Mouse (Mus musculus): ENCODE measurements around the gene 2810408A11Rik. TPM values are rescaled to one million over a fixed set of nuclear protein-coding genes. Genes with fewer than 3 reads are reported as not detected.

Gene 2810408A11Rik
- polyA plus RNA-seq, 1 experiment from 2014 or later: 16.1 TPM

DNA sequence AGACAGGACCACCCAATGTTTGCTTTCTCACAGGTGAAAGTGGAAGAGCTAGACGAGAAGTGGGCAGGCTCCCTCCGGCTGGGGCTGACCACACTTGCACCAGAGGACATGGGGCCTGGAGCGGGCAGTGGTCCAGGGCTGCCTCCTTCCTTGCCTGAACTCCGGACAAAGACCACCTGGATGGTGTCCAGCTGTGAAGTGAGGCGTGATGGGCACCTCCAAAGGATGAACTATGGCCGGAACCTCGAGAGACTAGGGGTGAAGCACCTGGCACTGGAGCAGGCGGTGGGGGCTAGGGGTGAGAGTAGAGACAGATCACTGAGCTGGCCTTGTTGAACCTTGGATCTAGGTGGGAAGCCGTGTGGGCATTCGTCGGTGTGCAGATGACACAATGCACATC, 7.9 kb upstream of the 2810408A11Rik start:
- H3K9me3 ChIP-seq: no peaks in the 10 kb centered on the region
- no peak overlapping the region for H3K27ac ChIP-seq
- H3K27me3 ChIP-seq: no peaks in the 10 kb centered on the region
- H3K36me3 ChIP-seq: peaks cover 97% of the 10 kb centered on the region
- no peak overlapping the region for H3K9ac ChIP-seq (replicated peaks)
- 96% methylated on average over 11 of the region's 11 CpGs for WGBS
- peaks cover 10% of the 10 kb centered on the region for H3K4me1 ChIP-seq (replicated peaks)
- H3K4me2 ChIP-seq (replicated peaks): no peak overlapping the region
- ATAC-seq: no peak
- no peak overlapping the region for H3K4me3 ChIP-seq (replicated peaks)

DNA sequence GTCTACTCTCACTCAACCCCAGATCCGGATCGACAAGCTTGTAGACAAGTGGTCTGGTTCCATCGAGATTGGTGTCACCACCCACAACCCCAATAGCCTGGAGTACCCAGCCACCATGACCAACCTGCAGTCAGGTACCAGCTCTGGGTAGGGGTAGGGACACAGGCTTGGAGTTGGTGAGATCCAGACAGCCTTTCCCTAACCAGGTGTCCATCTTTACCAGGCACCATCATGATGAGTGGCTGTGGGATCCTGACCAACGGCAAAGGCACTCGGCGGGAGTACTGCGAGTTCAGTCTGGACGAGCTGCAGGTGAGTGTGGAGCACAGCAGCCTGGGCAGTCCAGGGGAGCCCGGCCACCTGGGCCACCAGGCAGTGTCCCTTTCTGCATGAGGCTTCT, 3.5 kb upstream of the 2810408A11Rik start:
- H3K36me3 ChIP-seq: peaks cover 62% of the 10 kb centered on the region
- H3K9ac ChIP-seq (replicated peaks): no peak overlapping the region
- peaks cover 24% of the 10 kb centered on the region for H3K4me1 ChIP-seq (replicated peaks)
- H3K27ac ChIP-seq: no peak overlapping the region
- whole genome bisulfite sequencing: 96% methylated on average over 9 of the region's 9 CpGs
- H3K4me2 ChIP-seq (replicated peaks): no peak overlapping the region
- no peaks in the 10 kb centered on the region for H3K27me3 ChIP-seq
- no peak for ATAC-seq
- H3K9me3 ChIP-seq: no peaks in the 10 kb centered on the region
- H3K4me3 ChIP-seq (replicated peaks): no peak overlapping the region

DNA sequence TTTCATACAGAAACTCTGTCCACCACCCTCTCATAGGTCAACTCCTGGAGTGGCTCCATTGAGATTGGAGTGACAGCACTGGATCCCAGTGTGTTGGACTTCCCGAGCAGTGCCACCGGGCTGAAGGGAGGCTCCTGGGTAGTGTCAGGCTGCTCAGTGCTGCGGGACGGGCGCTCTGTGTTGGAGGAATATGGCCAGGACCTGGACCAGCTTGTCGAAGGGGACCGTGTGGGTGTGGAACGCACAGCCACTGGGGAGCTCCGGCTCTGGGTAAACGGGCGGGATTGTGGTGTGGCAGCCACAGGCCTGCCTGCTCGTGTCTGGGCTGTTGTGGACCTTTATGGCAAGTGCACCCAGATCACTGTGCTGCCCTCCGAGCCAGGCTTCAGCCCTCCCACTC, 2.2 kb upstream of the 2810408A11Rik start:
- no peak overlapping the region; the same call in 1 of the 2 replicates for H3K27ac ChIP-seq
- H3K36me3 ChIP-seq: peaks cover 49% of the 10 kb centered on the region
- H3K4me1 ChIP-seq (replicated peaks): peaks cover 37% of the 10 kb centered on the region
- H3K9ac ChIP-seq (replicated peaks): peak overlapping the region; percentile 97; the same call in 1 of the 2 replicates
- no peaks in the 10 kb centered on the region for H3K27me3 ChIP-seq
- peak overlapping the region; percentile 91 for H3K4me3 ChIP-seq (replicated peaks)
- peak overlapping the region; percentile 95 for H3K4me2 ChIP-seq (replicated peaks)
- 88% methylated on average over 13 of the region's 13 CpGs for WGBS
- no peak for ATAC-seq
- no peaks in the 10 kb centered on the region for H3K9me3 ChIP-seq

DNA sequence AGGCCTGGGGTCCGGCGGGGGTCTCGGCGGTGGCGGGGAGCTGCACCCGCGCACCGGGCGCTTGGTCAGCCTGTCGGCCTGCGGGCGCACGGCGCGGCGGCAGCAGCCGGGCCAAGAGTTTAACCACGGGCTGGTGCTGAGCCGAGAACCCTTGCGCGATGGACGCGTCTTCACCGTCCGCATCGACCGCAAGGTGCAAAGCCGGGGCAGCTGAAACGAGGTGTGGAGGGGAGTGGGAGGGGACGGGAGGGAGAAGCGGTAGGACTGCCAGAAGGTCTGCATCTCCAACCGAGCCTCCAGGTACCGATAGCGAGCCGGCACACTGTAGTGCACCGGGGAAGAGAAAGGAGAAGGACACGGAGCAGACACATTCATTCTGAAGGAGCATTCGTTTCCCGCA, 1.2 kb upstream of the 2810408A11Rik start:
- Histone ChIP-seq H3K4me3 (replicated peaks) (peak overlapping the region; percentile 91), H3K4me2 (replicated peaks) (peak overlapping the region; percentile 95), H3K9ac (replicated peaks) (peak overlapping the region; percentile 97), H3K36me3 (peaks cover 39% of the 10 kb centered on the region), H3K4me1 (replicated peaks) (peaks cover 38% of the 10 kb centered on the region), H3K27ac (peak overlapping the region; percentile 98), H3K27me3 (no peaks in the 10 kb centered on the region), H3K9me3 (no peaks in the 10 kb centered on the region)
- under 1% methylated on average over 39 of the region's 39 CpGs for WGBS
- no peak; the same call in 1 of the 2 replicates for ATAC-seq

DNA sequence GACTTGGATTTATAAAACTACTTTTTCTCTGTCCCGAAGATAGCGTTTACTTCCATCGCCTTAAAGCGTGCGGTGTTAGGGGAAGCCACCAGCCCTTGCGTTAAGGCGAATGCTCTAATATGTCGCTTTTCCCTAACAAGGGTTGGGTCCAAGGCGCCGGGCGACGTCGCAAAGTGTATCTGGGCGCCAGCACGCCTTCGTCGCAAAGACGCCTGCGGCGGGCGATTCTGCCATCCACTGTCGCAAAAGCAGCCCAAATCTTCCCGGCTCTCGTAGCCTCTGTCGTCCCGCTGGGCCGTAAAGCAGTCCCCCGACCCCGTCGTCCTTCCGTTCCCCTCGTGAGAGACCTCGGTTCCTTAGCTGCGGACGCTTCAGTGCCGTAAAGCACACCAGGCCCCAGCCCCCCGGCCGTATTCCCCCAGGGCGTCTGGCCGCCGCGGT, 639 bp upstream of the 2810408A11Rik start:
- Histone ChIP-seq H3K27me3 (no peaks in the 10 kb centered on the region), H3K4me2 (replicated peaks) (peak overlapping the region; percentile 95), H3K27ac (peak overlapping the region; percentile 98), H3K9ac (replicated peaks) (peak overlapping the region; percentile 97), H3K9me3 (no peaks in the 10 kb centered on the region), H3K36me3 (peaks cover 33% of the 10 kb centered on the region), H3K4me3 (replicated peaks) (peak overlapping the region; percentile 91), H3K4me1 (replicated peaks) (peaks cover 38% of the 10 kb centered on the region)
- WGBS: under 1% methylated on average over 42 of the region's 42 CpGs
- peak; percentile 75 for ATAC-seq

DNA sequence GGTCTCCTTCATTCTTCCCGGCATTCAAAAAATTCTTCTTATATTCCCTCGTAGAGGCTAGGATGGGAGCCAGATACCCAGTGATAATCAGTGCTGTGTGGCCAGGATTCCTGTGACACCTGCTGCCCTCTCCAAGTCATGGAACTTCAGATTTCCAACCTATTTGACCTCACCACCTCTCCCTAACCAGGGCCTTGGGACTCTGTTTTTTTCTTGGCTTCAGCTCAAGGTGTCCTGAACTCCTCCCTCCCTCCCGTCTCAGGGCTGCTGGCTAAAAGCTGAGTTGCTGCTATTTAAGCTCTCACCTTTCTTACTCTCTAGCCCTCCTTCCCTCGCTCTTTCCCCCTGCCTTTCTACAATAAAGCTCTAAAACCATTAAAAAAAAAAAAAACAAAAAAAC, 917 bp downstream of the 2810408A11Rik start:
- Histone ChIP-seq H3K9ac (replicated peaks) (peak overlapping the region; percentile 97), H3K4me2 (replicated peaks) (peak overlapping the region; percentile 95), H3K36me3 (peaks cover 18% of the 10 kb centered on the region), H3K27ac (0 out of 2 replicates have a peak overlapping the region, but pooled peaks have one; percentile 98), H3K4me1 (replicated peaks) (peaks cover 38% of the 10 kb centered on the region), H3K9me3 (no peaks in the 10 kb centered on the region), H3K27me3 (no peaks in the 10 kb centered on the region), H3K4me3 (replicated peaks) (peak overlapping the region; percentile 91)
- ATAC-seq: no peak
- 24% methylated on average over 4 of the region's 4 CpGs for WGBS

DNA sequence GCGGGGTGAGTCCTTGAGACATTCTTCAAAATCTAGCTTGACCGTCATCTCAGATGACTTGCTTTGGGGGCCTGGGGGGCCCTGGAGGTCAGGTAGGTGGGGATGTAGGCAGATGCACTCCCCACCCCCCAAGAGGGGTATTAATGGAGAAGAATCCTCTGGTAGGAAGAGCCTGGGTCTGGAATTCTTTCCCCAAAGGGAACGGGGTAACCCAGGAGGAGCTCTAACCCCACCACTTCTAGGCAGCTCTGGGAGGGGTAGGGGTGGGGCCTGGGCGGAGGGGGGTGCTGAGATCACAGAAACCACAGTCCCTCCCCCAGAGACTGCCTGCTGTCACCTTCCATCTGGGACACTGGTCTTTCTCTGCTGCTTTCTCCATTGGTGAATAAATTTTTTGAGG, 5.5 kb downstream of the 2810408A11Rik start, which contains the start of gene Acap1:
Acap1 (minus strand) TSS at position 249 of the 400 bp plus-strand sequence.
- no peak for ATAC-seq
- Histone ChIP-seq H3K27ac (no peak within 1 kb of the TSS), H3K27me3 (no peaks in the 10 kb centered on the region), H3K9me3 (no peaks in the 10 kb centered on the region), H3K9ac (replicated peaks) (no peak within 1 kb of the TSS), H3K36me3 (no peaks in the 10 kb centered on the region), H3K4me3 (replicated peaks) (no peak within 1 kb of the TSS), H3K4me2 (replicated peaks) (no peak within 1 kb of the TSS), H3K4me1 (replicated peaks) (peaks cover 21% of the 10 kb centered on the region)
- 76% methylated on average over 4 of the region's 4 CpGs for WGBS

DNA sequence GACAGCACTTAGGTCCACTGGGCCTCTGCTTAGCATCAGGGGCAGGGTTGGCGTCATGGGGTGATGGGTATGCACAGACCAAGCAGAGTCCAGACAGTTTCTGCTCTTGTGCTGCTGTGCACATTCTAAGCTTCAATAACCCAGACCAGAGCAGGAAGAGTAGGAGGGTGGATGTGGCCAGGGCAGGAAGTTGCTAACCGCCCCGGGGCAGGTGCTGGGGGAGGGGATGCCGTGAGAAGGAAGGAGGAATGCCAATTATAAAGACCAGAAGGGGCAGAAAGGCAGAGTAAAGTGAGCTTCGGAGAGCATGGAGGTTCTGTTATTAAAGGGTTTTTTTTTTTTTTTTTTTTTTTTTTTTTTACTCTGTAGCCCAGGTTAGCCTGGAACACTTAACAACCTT, 6.1 kb downstream of the 2810408A11Rik start:
- ATAC-seq: no peak

DNA sequence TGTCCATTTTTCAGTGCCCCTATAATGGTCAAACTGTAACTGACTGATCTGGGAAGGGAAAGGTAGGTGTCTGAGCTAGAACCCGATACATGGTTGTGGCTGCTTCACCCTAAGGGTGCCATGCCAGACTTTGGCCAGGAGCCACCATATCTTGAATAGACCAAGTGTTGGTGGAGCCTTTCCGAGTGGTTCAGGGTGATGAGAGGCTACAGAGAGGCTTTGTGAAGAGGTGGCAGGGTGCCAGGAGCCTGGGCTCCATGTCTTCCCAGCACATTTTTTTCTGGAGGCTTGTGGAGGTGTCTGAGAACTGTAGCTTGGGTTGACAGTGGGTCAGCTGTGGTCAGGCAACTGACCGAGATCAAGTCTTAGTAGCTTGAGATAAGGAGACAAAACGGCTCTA, 9.3 kb downstream of the 2810408A11Rik start:
- H3K27me3 ChIP-seq: no peaks in the 10 kb centered on the region
- H3K4me3 ChIP-seq (replicated peaks): no peak overlapping the region
- H3K9me3 ChIP-seq: no peaks in the 10 kb centered on the region
- no peak for ATAC-seq
- H3K36me3 ChIP-seq: no peaks in the 10 kb centered on the region
- no peak overlapping the region for H3K4me2 ChIP-seq (replicated peaks)
- WGBS: 81% methylated on average over 4 of the region's 4 CpGs
- H3K4me1 ChIP-seq (replicated peaks): no peaks in the 10 kb centered on the region
- H3K9ac ChIP-seq (replicated peaks): no peak overlapping the region
- no peak overlapping the region for H3K27ac ChIP-seq

More for the DNA sequence above, 6.1 kb downstream of the 2810408A11Rik start:
- no peak overlapping the region for H3K4me3 ChIP-seq (replicated peaks)
- H3K36me3 ChIP-seq: no peaks in the 10 kb centered on the region
- no peaks in the 10 kb centered on the region for H3K9me3 ChIP-seq
- 85% methylated on average over 5 of the region's 5 CpGs for WGBS
- H3K9ac ChIP-seq (replicated peaks): no peak overlapping the region
- H3K4me1 ChIP-seq (replicated peaks): peaks cover 18% of the 10 kb centered on the region
- H3K4me2 ChIP-seq (replicated peaks): no peak overlapping the region
- no peak overlapping the region for H3K27ac ChIP-seq
- no peaks in the 10 kb centered on the region for H3K27me3 ChIP-seq

DNA sequence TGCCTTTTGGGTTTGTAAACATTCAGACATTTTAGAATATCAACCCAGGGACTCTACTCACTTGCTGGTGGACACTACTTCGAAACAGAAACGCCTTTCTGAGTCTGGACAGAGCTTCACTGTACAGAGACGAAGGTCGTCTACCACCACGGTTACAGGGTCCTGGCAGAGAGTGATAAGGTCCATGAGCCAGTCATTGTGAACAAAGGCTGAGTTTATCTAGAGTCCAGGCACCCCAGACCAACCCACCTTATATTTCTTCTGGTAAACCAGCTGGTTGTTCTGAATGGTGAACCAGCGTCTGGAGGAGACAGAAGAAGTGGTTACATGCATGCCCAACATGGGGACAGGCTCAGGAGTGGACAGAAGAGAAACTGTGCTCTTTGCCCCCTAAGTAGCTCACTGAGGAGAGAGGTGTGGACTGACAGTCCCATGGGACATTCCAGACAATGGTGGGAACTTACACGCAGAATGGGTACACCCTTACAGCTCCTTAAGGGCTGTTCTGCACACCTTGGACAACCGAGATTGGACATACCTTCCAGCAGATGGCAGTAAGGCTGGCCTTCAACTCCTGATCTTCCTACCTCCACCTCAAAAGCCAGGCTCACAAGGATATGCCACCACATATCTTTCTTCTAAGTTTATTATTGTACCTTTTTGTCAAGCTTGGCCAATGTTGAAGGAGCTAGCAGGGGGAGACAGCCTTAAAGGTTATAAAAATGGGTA, 13.7 kb downstream of the 2810408A11Rik start:
- no peak overlapping the region for H3K4me3 ChIP-seq (replicated peaks)
- no peaks in the 10 kb centered on the region for H3K9me3 ChIP-seq
- H3K4me1 ChIP-seq (replicated peaks): no peaks in the 10 kb centered on the region
- H3K36me3 ChIP-seq: no peaks in the 10 kb centered on the region
- no peak overlapping the region for H3K27ac ChIP-seq
- ATAC-seq: no peak
- no peak overlapping the region for H3K9ac ChIP-seq (replicated peaks)
- 77% methylated on average over 8 of the region's 8 CpGs for WGBS
- H3K27me3 ChIP-seq: peaks cover 7% of the 10 kb centered on the region; the same call in 1 of the 2 replicates
- H3K4me2 ChIP-seq (replicated peaks): no peak overlapping the region

DNA sequence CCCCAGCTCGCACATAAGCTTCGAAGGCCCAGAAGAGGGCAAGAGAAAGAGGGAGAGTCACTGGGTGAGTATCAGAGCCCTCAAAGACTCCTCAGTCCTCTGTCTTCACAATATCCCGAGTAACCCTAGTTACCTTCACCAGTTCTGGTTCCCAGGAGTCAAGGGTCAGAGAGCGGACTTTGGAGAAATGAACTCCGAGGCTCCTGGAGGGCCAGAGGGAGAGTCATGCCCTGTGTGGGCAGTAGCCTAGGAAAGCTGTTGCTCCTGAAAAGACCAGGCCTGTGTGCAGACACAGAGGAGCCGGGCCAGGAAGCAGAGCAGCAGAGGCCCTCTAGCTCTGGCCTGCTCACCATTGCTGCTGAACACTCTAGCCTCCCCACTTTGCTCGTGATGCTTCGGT, 16.1 kb downstream of the 2810408A11Rik start:
- no peaks in the 10 kb centered on the region for H3K36me3 ChIP-seq
- no peak overlapping the region for H3K9ac ChIP-seq (replicated peaks)
- H3K27me3 ChIP-seq: peaks cover 21% of the 10 kb centered on the region
- WGBS: 85% methylated on average over 8 of the region's 8 CpGs
- H3K9me3 ChIP-seq: no peaks in the 10 kb centered on the region
- no peak overlapping the region for H3K4me3 ChIP-seq (replicated peaks)
- ATAC-seq: no peak
- peaks cover 15% of the 10 kb centered on the region for H3K4me1 ChIP-seq (replicated peaks)
- H3K27ac ChIP-seq: no peak overlapping the region
- no peak overlapping the region for H3K4me2 ChIP-seq (replicated peaks)

DNA sequence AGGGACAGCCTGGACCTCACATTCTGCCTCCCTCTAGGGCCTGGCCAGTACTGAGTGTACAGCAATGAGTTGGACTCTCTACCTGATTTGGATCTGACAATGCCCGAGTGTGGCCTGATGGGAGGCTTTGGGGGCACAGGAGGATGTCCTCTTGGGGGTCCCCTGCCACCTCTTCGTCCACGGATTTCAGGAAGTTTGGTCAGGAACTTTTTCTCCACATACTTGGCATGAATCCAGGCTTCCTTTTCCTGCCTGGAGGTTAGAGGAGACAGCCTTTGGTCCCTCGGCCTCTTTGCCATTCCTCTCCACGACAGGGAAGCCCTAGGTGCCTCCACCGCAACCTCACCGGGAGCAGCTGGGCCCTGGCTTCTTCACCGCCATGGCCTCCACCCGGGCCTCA, 16.5 kb downstream of the 2810408A11Rik start:
- WGBS: 83% methylated on average over 9 of the region's 9 CpGs

More for the DNA sequence above, 16.5 kb downstream of the 2810408A11Rik start:
- no peak overlapping the region for H3K4me3 ChIP-seq (replicated peaks)
- H3K27ac ChIP-seq: no peak overlapping the region
- H3K36me3 ChIP-seq: no peaks in the 10 kb centered on the region
- H3K9ac ChIP-seq (replicated peaks): no peak overlapping the region
- H3K9me3 ChIP-seq: no peaks in the 10 kb centered on the region
- H3K4me1 ChIP-seq (replicated peaks): peaks cover 15% of the 10 kb centered on the region
- ATAC-seq: no peak
- no peak overlapping the region for H3K4me2 ChIP-seq (replicated peaks)
- peaks cover 25% of the 10 kb centered on the region for H3K27me3 ChIP-seq
